Mouse (Mus musculus): Measurements from ENCODE around the gene Gm10203. TPM values are rescaled to one million over a fixed set of nuclear protein-coding genes. Genes with fewer than 3 reads are reported as not detected.
A peak's percentile ranks its signal among the peaks of the same experiment; 100 is the strongest.
"Not testable (repeated sequence)": the region's sequence is repeated elsewhere in the genome, so short reads cannot be mapped to it uniquely, and the experiment has no call there.

Gm10203 gene
- polyA plus RNA-seq, 1 experiment from 2014 or later = not detected

DNA sequence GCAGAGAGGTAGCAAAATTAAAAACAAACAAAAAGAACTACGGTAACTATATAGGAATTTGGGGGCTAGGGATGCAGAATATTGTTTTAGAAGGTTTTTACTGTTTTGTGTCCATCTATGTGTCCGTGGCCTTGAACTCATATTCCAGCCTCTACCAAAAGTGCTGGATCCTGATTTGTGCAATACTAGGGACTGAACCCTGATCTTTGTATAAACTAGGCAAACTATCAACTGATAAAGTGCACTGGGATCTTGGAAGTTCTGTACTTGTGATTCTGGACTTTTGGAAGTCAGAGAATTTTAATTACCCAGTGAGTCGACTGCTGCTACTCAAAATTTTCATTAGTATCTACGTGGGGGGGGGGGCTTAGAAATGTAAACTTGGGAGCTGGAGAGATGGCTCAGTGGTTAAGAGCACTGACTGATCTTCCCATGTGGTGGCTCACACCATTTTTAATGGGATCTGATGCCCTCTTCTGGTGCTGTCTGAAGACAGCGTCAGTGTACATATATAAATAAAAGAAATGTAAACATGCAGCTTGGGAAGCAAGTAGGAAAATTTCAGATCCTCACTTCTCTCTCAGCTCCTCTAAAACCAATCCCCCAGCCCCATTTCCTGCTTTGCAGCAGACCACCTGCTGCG, 23.6 kb downstream of the Gm10203 start:
- ChIA-PET CTCF (no interaction called here), POLR2A (no interaction called here)
- TF ChIP-seq CTCF (IDR thresholded peaks at IDR 0.05) = no peak
- DNase-seq (ENCODE audit: low read depth, low spot score) = no peak
- in situ Hi-C loops (cut with MboI; ENCODE audit: low pct_unique_long_range_greater_than_20kb) = no loop called here
- H3K27me3 ChIP-seq = no peaks in the 10 kb centered on the region
- no peak for ATAC-seq

- POLR2A ChIA-PET = no interaction called here
- H3K27me3 ChIP-seq = no peaks in the 10 kb centered on the region
- ATAC-seq = no peak
- DNase-seq (ENCODE audit: low read depth, low spot score) = no peak
- in situ Hi-C loops (cut with MboI; ENCODE audit: low pct_unique_long_range_greater_than_20kb) = no loop called here
- CTCF ChIA-PET = no interaction called here
- no peak for TF ChIP-seq CTCF (IDR thresholded peaks at IDR 0.05)
Measured at GRCm38 (mm10) chr6:149154116-149155030, 24.4 kb downstream of the Gm10203 start.

- ATAC-seq = peak; percentile 55
Measured at GRCm38 (mm10) chr6:149155031-149155841, 25.3 kb downstream of the Gm10203 start.

DNA sequence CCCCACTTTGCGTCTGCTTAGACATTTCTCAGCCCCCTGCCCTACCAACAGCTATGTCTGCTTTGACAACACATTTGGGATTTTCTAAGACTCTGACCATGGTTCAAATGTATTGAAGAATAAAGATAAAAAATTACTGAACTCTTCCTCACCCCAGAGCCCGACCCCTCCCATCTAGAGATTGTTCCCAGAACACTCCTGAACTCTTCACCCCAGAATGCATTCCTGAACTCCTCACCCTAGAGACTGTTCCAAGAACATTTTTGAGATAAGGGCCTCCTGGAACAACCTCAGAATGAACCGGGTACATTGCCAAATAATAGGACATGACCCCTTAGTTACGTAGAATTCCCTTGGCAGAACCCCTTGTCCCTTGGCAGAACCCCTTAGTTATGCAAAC, 37.1 kb downstream of the Gm10203 start:
- DNase-seq (ENCODE audit: low read depth, low spot score); in situ Hi-C loops (cut with MboI; ENCODE audit: low pct_unique_long_range_greater_than_20kb); H3K27me3 ChIP-seq; POLR2A ChIA-PET; ATAC-seq: not testable (repeated sequence)
- CTCF ChIA-PET = interaction anchor here (1.1 kb wide), 1 partner anchor 156 kb away, joined by 3 read pairs; no protein-coding TSS in a partner anchor

More at GRCm38 (mm10) chr6:149155031-149155841, 25.3 kb downstream of the Gm10203 start:
- CTCF ChIA-PET = no interaction called here
- in situ Hi-C loops (cut with MboI; ENCODE audit: low pct_unique_long_range_greater_than_20kb) = no loop called here
- TF ChIP-seq CTCF (IDR thresholded peaks at IDR 0.05) = no peak
- POLR2A ChIA-PET = no interaction called here
- no peak for DNase-seq (ENCODE audit: low read depth, low spot score)
- no peaks in the 10 kb centered on the region for H3K27me3 ChIP-seq

DNA sequence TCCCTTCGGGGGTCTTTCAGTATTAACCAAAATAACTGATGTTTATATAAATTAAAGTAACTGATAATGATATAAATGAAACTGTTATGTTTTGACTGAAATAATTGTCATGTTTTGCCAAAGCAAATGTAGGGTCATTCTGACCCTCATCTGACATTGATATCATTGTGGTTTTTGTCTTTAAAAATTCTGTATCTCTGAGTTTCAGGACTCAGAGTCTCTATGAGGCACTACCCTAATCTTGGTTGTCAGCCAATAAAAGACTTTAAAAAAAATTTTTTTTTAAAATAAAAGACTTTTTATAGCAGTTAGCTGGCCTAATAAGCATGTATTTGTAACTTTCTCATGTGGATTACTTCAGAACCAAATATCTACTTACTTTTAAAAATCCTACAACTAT, 37.7 kb downstream of the Gm10203 start:
- POLR2A ChIA-PET = no interaction called here
- CTCF ChIA-PET = no interaction called here
- H3K27me3 ChIP-seq = no peaks in the 10 kb centered on the region
- no peak for ATAC-seq
- no peak for TF ChIP-seq CTCF (IDR thresholded peaks at IDR 0.05)
- no peak for DNase-seq (ENCODE audit: low read depth, low spot score)
- in situ Hi-C loops (cut with MboI; ENCODE audit: low pct_unique_long_range_greater_than_20kb) = no loop called here

DNA sequence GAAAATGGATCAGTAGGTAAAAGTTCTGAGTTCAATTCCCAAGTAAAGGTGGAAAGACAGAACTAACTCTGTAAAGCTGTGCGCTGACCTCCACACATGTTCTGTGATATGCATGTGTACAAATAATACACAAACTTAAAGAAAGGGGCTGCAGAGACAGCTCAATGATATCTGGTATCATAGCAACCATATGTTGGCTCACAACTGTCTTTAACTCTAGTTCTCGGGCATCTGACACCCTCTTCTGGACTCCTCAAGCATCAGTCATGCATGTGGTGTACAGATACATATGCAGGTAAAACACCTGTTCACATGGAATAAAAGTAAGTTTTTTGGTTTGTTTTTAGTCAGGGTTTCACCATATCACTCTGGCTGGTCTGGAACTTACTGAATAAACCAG, 38.5 kb downstream of the Gm10203 start:
- ChIA-PET CTCF (no interaction called here), POLR2A (no interaction called here)
- in situ Hi-C loops (cut with MboI; ENCODE audit: low pct_unique_long_range_greater_than_20kb) = no loop called here
- ATAC-seq (no peak), DNase-seq (ENCODE audit: low read depth, low spot score) (no peak)
- no peaks in the 10 kb centered on the region for H3K27me3 ChIP-seq
- no peak for TF ChIP-seq CTCF (IDR thresholded peaks at IDR 0.05)

GRCm38 (mm10) chr6:149169965-149170364, 40.0 kb downstream of the Gm10203 start:
- CTCF ChIA-PET = interaction anchor here (1.2 kb wide), 1 partner anchor 11 kb away, joined by 4 read pairs; no protein-coding TSS in a partner anchor
- ATAC-seq; in situ Hi-C loops (cut with MboI; ENCODE audit: low pct_unique_long_range_greater_than_20kb): not testable (repeated sequence)

DNA sequence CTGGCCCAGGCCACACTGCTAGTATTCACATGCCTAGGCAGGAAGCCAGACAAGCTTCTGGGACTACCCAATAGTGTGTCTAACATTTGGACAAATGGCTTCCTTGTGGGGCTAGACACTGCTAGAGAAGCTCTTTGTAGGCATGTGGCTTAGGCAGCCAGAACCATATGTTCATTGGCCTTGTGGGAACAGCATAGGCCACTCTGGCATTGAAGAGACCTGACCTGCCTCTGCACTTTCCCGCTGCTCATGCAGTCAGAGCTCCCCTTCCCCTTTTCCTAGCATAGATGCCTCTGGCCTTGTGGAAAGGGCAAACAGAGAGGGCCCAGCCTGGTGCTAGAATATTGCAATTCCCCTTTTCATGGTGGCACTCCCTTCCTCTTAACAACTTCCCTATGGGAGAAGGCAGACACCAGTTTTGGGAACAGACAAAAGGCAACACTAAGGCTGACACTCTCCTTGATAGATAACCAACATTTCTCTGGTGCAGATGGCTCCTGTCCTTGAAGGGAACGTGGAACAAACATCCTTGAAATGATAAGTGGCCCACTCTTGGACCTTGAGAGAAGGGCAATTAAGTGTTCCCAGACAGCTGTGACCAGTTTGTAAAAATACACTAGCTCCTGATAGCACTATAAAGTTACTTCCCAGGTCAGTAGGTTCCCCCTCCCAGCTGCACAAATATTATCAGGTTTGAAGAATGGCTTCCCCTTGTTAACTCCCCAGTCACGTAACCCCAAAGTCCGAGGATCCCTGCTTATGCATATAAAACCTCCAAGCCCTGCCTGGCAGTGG, 44.1 kb downstream of the Gm10203 start:
- ATAC-seq (no peak), DNase-seq (ENCODE audit: low read depth, low spot score) (no peak)
- POLR2A ChIA-PET = no interaction called here
- TF ChIP-seq CTCF (IDR thresholded peaks at IDR 0.05) = no peak
- CTCF ChIA-PET = no interaction called here
- in situ Hi-C loops (cut with MboI; ENCODE audit: low pct_unique_long_range_greater_than_20kb) = no loop called here
- no peaks in the 10 kb centered on the region for H3K27me3 ChIP-seq

More at GRCm38 (mm10) chr6:149169965-149170364, 40.0 kb downstream of the Gm10203 start:
- not testable (repeated sequence) for H3K27me3 ChIP-seq; DNase-seq (ENCODE audit: low read depth, low spot score)
- POLR2A ChIA-PET = interaction anchor here (0.6 kb wide), 1 partner anchor 92 kb away, joined by 3 read pairs; no protein-coding TSS in a partner anchor

GRCm38 (mm10) chr6:149174932-149175570, 45.1 kb downstream of the Gm10203 start:
- no peak for DNase-seq (ENCODE audit: low read depth, low spot score)
- in situ Hi-C loops (cut with MboI; ENCODE audit: low pct_unique_long_range_greater_than_20kb) = no loop called here
- ChIA-PET POLR2A (interaction anchor here (0.6 kb wide), 1 partner anchor 143 kb away, joined by 3 read pairs; no protein-coding TSS in a partner anchor), CTCF (interaction anchor here (1.1 to 1.2 kb wide), 2 partner anchors 9 to 10 kb away, joined by 3 to 5 read pairs; no protein-coding TSS in a partner anchor)
- no peak for ATAC-seq
- no peak for TF ChIP-seq CTCF (IDR thresholded peaks at IDR 0.05)
- H3K27me3 ChIP-seq = no peaks in the 10 kb centered on the region

Measured in Patski (cell line).